Mouse (Mus musculus): Measurements from ENCODE around the gene Scaf1.

GRCm38 (mm10) chr7:44986879-44987718 lies 29.1 kb downstream of the Scaf1 start:
- TF ChIP-seq CTCF (IDR thresholded peaks at IDR 0.05; ENCODE audit: control insufficient read depth, insufficient read depth, low read length) (no peak), POLR2A (IDR thresholded peaks at IDR 0.05; ENCODE audit: borderline replicate concordance, control insufficient read depth, low read depth, low read length) (peak; percentile 46; the same call in 1 of the 2 replicates)
